Mouse (Mus musculus) testis, postnatal 10 days (tissue): ENCODE measurements at regions not wholly inside any gene's neighbourhood (a gene's known extent, or its start where the extent isn't known, plus 50 kb on each side); places are given as distances from the start of the nearest gene placed in this dataset.

Experiments used
- DNase-seq: peaks from one replicate; pipeline ENCODE4 v3.0.0; 2021; ENCODE audit warnings: low spot score

DNA sequence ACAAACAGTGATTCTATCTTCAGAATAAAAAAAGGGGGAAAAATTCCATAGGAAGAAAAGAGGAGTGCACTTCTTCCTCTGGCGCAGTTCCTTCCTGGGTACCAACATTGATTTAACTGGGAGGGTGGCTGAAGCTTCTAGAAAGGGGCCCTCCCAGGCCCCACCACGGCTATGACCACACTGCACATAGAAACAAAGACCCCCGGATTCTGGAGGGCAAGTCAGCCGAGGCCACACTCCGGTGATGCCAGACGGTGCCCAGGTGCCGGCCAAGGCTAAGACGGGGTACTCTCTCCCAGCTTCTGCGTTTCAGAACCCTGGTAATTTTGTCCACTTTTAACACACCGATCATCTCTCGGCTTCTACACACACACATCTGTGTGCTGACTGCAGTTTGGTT, 435.8 kb downstream of the Zfp536 start:
- no peak for DNase-seq

DNA sequence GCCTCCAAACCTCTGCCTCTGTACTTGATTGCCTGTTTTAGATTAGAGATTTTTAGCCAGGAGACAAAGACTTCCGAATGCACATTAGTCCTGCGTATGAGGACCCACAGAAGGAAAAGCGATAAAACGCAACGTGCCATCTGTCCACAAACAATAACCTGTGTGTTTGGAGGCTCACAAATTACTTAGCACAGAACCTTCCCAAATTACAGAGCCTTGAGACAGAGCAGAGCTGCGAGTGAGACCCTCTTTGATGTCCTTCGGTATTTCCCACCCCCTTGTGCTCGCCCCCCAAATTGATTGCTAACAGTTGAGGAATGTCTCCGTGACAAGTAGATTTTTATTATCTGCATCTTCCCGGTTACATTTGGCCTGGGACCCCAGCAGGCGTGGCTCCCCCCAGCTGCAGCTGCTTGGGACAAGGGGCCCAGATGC, 435.4 kb downstream of the Zfp536 start:
- no peak for DNase-seq

GRCm38 (mm10) chr7:37342613-37343012, 430.8 kb downstream of the Zfp536 start:
- DNase-seq = no peak

GRCm38 (mm10) chr7:37343021-37343593, 430.3 kb downstream of the Zfp536 start:
- DNase-seq = no peak

- DNase-seq = no peak
Observed at GRCm38 (mm10) chr7:37343691-37344233, 429.7 kb downstream of the Zfp536 start.

GRCm38 (mm10) chr7:37346041-37346440, 427.4 kb downstream of the Zfp536 start:
- peak; percentile 71 for DNase-seq

DNA sequence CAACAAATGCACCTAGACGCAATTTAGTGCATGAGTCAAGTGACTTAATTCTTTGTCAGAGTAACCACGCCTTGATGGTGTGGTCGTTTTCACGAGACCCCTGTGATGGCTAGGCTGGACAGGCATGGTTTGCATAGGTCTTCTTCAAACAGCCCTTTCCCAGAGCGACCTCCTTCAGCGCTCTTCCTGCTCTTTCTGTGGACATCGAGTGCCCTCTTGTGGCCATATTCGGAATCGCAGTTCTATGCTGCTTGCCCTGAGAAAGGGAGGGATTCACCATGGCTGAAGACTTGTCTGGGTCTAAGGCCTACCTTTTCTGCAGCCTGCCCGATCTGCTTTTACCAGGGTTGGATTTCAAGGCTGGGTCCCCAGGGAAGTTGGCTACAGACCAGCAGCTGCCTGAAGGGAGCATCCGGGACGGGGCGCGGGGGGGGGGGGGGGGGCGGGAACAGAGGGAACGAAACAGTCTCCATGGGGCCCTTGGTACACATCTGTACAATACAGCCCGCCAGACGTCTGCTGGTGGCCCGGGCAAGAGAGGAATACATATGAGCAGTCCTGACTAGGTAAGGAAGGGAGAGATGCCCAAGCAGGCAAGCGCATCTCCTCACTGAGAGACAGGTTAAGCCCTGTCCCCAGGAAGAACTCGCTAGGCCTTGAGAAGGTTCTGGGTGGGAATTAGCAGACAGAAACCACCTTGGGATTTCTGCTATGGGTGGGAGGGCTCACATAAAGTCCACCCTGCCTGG, 415.6 kb downstream of the Zfp536 start:
- peak; percentile 94 for DNase-seq

DNA sequence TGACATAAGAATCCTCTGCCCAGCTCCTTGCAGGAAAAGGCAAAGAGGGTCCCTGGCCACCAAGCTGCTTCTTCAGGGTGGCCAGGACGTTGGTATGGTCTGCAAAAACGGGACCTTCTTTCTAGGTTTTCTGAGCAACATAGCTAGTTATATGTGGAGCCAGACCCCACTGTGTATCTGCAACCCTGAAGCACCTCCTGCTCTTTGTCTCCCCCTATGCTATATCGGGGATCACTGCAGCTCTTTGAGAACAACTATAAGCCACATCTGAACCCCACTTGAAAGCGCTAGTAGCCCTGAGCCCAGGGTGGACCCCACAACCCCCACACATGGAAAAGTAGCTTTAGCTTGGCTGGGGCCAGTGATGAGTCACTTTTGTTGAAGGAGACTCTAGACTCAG, 414.9 kb downstream of the Zfp536 start:
- DNase-seq = no peak

DNA sequence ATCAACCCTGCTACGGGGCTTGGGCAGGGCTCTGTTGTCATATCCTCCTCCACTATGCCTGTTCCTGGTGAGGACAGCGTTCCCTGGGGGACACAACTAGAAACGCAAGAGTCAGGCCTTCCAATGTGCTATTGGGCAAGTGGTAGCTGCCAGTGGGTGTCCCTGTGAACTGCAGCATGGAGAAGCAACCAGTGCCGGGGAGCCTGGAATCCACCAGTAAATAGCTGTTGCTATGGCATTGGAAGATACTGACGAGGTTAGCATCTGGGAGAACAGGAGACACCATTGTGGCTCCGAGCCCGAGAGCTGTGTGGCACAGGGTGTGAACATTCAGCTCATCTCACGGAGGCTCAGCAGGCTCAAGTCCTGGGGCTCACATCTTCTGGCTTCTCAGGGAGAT, 414.0 kb downstream of the Zfp536 start:
- DNase-seq = no peak

DNA sequence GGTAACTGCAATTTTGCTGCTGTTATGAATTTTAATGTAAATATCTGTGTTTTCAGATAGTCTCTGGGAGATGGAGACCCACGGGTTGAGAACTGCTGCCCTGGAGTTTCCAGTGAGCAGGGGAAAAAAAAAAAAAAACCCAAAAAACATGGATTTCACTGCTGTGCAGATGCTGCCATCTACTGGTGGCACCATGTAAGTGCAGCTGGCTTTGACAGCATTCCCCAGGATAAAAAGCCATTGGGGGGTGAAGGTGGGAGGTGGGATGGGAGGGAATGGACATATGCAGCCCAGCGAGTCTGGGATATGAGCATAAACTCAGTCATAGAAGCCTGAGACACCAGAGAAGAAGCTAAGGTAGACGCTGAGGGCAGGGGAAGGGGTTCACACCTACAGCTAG, 413.3 kb downstream of the Zfp536 start:
- no peak for DNase-seq

DNA sequence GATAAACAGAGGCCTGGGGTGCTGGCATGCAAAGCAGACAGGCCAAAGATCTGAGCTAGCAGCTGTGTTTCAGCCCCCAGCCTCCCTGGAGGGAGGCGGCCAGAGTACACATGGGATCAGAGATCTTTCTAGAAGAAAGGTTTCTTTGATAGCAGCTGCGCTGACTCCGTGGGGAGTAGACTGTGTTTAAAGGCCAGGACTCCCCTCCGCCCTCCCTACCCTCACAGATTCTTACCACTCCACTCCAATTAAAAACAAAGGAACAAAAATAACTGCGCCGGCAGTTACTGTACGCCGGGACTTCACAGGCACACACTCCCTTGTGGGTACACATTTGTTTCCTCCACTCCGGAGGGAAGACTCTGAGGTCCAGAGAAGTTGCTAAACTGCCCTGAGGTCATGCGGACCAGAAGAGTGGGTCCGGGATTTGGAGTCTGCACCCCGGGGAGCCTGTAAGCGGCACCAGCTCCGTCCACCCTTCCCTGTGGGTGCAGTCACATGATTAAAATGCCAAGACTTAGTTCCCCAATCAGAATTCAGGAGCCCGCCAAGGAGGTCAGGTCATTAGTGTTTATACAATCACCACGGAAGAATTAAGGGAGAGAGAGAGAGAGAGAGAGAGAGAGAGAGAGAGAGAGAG, 411.5 kb downstream of the Zfp536 start:
- peak; percentile 61 for DNase-seq

DNA sequence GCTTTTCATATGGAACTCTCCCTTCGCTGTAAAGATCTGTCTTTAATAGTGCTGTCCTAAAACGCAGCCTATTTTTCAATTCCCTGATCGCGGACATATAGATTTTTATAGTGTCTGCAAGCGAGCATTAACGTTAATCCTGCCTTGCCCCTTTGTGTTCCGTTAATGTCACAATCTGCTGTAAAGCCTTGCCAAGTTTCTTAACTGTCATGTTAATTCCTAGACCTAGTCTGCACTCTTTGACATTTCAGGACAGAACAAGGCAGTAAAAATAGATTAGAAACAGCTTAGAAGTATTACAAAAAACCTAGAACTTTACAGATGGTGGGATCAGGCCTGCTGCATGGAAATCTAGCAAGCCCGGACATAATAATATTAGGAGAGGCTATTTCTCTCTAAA, 410.6 kb downstream of the Zfp536 start:
- no peak for DNase-seq

GRCm38 (mm10) chr7:37363629-37364175, 409.7 kb downstream of the Zfp536 start:
- DNase-seq = no peak

DNA sequence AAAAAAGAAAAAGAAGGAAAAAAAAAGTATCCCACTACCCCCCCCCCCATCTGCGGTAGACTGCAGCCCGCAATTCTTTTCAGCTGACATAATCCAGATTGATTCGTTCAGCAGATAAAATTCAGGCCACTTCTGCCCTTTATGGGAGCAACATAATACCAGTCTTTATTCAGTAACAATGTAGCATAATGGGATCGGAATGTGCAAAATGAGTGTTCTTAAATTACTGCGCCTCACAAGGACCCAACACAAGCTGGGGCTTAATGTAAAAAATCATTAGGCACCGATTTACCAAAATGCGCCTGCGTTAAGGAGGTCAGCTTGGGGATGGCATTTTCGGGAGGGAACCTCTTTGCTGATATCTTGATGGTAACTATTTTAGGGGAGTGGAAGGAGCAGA, 409.2 kb downstream of the Zfp536 start:
- DNase-seq = no peak

DNA sequence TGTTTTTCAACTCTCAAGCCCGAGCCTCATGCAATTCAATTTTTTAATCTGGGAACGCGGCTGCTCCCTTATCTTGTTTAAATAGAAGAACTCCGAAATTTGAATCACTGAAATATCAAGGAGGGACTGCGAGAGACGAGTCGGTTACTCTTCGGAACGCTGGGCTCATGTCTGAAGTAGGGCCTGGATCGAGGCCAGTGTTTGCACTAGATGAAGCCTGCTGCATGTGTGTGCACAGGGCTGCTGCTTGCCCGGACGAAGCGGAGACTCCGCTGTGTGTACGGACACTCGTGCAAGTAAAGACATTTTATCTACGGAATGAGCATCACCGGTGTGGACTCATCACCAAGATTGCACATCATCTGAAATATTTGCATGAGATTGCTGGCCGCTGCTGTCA, 407.4 kb downstream of the Zfp536 start:
- no peak for DNase-seq

DNA sequence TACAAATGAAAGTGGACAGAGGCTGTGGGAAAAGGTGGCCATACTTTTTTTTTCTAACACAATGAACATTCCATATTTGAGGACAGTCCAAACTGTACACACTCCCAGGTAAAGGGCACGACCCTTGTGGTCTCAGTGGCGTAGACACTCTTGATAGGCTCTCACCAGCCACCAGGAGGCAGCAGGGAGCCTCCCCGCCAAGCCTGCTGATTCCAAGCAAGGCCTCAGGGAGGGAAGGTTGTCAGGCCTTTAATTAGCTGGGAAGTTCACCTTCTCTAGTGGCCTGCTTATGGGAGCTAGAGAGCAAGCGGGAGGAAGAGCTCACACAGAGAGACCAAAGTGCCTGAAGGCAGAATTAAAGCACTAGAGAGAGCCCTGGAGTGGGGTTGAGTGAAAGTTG, 403.7 kb downstream of the Zfp536 start:
- peak; percentile 68 for DNase-seq

- DNase-seq = peak; percentile 83
Observed at GRCm38 (mm10) chr7:37373864-37374263, 399.6 kb downstream of the Zfp536 start.

DNA sequence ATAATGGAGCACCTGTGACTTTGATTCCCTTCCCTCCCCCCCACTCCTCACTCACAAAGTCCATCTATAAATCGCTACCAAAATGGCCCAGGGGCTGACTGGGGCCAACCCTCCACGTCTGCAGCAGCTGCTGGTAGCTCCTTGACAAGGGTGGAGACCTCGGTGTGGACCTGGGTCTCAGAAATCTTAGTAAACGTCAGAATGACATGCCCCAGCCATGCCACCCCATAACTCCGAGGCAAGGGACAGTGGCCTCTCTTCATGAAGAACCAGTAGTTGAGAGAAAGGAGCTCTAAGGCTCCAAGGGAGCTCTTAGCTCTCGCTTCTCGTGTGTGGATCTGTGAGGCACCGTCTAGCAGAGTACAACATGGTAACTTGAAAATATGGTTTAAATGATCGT, 398.4 kb downstream of the Zfp536 start:
- no peak for DNase-seq

DNA sequence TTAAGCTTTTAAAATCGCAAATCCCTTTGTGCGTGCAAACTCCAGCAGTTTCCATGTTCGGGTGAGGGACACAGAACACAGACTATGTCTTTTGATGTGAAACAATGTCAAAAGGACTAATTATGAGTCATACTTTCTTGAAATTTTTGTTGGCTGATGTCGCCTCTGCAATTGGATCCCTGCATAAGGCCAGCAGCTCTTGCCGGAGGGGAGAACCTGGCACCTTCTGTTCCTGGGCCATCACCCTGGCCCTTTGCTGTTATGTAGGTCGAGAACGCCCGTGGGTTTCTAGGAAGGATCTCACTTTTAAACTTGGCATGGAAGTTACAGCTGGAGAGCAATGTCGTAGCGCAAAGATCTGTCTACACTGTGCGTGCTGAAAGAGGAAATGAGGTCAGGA, 397.9 kb downstream of the Zfp536 start:
- DNase-seq = no peak

- no peak for DNase-seq
Observed at GRCm38 (mm10) chr7:37376207-37376606, 397.2 kb downstream of the Zfp536 start.

- DNase-seq = no peak
Observed at GRCm38 (mm10) chr7:37377889-37378521, 395.4 kb downstream of the Zfp536 start.

GRCm38 (mm10) chr7:37387871-37388270, 385.6 kb downstream of the Zfp536 start:
- no peak for DNase-seq
